Mouse (Mus musculus) C2C12 (cell line): ENCODE measurements at regions not wholly inside any gene's neighbourhood (a gene's known extent, or its start where the extent isn't known, plus 50 kb on each side); places are given as distances from the start of the nearest gene placed in this dataset.

Experiments used
- H3K27me3 ChIP-seq: one replicate; pipeline ENCODE4 v1.6.1; 2011; ENCODE audit not compliant: control insufficient read depth, insufficient read depth, insufficient read length
- H3K36me3 ChIP-seq: one replicate; pipeline ENCODE4 v1.6.1; 2011; ENCODE audit not compliant: control insufficient read depth, insufficient read depth
- H3K4me3 ChIP-seq: one replicate; pipeline ENCODE4 v1.5.1; 2011; ENCODE audit warnings: mild to moderate bottlenecking, control low read depth; ENCODE audit not compliant: poor library complexity, insufficient read depth, severe bottlenecking
- H3K79me2 ChIP-seq: one replicate; pipeline ENCODE4 v1.6.1; 2011; ENCODE audit not compliant: control insufficient read depth, insufficient read depth
- H3K79me3 ChIP-seq: one replicate; pipeline ENCODE4 v1.6.1; 2011; ENCODE audit warnings: low read depth, control low read depth
- H3ac ChIP-seq: one replicate; pipeline ENCODE3; 2011; ENCODE audit warnings: low read depth; ENCODE audit not compliant: control insufficient read depth, insufficient read length
- CEBPB ChIP-seq: IDR thresholded peaks from one replicate; pipeline ENCODE4 v1.6.1; 2011; ENCODE audit warnings: low read depth, mild to moderate bottlenecking, control low read depth, moderate library complexity
- CTCF ChIP-seq: IDR thresholded peaks from one replicate; pipeline ENCODE4 v1.5.1; 2011; ENCODE audit not compliant: control insufficient read depth, insufficient read depth, insufficient read length
- FOSL1 ChIP-seq: IDR thresholded peaks from one replicate; pipeline ENCODE4 v1.8.0; 2011; ENCODE audit warnings: mild to moderate bottlenecking, low read length; ENCODE audit not compliant: poor library complexity, insufficient read depth, severe bottlenecking
- MAX ChIP-seq: IDR thresholded peaks from one replicate; pipeline ENCODE4 v1.6.1; 2011; ENCODE audit warnings: mild to moderate bottlenecking, control low read depth
- MYOD1 ChIP-seq: IDR thresholded peaks from one replicate; pipeline ENCODE4 v1.6.1; 2011; ENCODE audit warnings: low read depth; ENCODE audit not compliant: control insufficient read depth, insufficient read length
- MYOG ChIP-seq: IDR thresholded peaks from one replicate; pipeline ENCODE4 v1.6.1; 2011; ENCODE audit not compliant: control insufficient read depth, insufficient read length; ENCODE audit errors: extremely low read depth
- USF1 ChIP-seq: IDR thresholded peaks from one replicate; pipeline ENCODE4 v1.6.1; 2011; ENCODE audit warnings: low read depth, mild to moderate bottlenecking, control low read depth, moderate library complexity

DNA sequence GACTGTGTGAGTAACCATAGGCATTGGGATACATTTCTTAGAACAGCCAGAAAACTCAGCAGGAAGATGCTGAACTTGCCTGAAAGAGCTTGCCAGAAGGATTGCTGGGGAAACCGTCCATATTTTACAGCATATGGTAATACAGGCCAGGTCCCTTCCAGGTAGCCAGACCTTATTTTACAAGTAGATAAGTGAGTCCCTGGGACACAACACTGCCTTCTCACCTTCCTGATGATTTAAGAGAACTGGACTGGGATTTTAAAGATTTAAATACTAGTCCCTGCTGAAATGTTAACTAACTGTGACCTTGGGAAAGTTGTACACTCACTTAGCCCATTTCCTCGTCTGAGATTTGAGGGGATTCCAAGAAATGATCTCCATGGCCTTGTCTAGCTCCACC is 302.9 kb downstream of the Flrt2 start:
- TF ChIP-seq MAX (no peak), CTCF (no peak), MYOD1 (no peak), USF1 (no peak), CEBPB (no peak), MYOG (no peak), FOSL1 (no peak)
- Histone ChIP-seq H3K36me3 (no peaks in the 10 kb centered on the region), H3K27me3 (no peaks in the 10 kb centered on the region), H3ac (no peak overlapping the region), H3K79me3 (no peaks in the 10 kb centered on the region), H3K4me3 (no peak overlapping the region), H3K79me2 (no peaks in the 10 kb centered on the region)

DNA sequence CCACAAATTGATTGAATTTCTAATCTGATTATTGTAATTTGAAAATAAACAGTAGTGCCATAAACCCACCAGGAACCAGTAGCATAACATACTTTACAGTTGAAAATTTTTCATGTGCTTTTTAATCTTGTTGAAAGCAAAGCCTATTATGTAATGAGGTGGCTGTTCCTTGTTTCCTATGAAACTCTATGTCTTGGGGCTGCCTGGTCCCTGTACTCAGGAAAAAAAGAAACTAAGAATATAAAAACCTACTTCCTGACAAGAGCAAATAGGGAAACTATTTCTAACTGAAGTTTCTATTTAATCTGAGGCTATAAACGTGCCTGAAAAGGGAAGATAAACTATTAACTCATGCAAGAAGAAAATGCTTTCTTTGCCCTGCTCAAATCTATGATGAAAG is 338.2 kb downstream of the Flrt2 start:
- no peaks in the 10 kb centered on the region for H3K79me3 ChIP-seq
- H3K36me3 ChIP-seq = no peaks in the 10 kb centered on the region
- no peaks in the 10 kb centered on the region for H3K79me2 ChIP-seq
- no peak overlapping the region for H3ac ChIP-seq
- TF ChIP-seq FOSL1 (no peak), CTCF (no peak), CEBPB (no peak), MYOG (no peak), MYOD1 (no peak), MAX (no peak)
- H3K27me3 ChIP-seq = no peaks in the 10 kb centered on the region
- no peak overlapping the region for H3K4me3 ChIP-seq

DNA sequence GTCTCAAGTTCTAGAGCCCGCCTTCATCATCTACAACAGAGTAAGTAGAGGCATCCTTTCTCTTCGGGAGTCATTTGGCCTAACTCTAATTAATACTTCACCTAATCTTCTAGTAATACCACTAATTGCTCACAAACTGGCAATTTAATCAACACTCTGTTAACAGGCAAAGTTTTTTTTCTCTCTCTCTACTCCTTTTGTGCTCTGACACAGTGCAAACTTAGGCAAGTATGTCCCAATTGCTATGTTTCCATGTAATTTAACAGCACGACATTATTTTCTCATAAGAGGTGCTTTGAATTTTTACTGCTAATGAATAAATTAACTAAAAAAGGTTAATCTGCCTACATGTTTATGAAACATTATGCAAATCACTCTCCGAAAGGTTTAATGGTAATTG is 383.3 kb downstream of the Flrt2 start:
- H3K79me2 ChIP-seq = no peaks in the 10 kb centered on the region
- no peaks in the 10 kb centered on the region for H3K36me3 ChIP-seq
- H3K27me3 ChIP-seq = no peaks in the 10 kb centered on the region
- no peak overlapping the region for H3K4me3 ChIP-seq
- H3K79me3 ChIP-seq = no peaks in the 10 kb centered on the region
- H3ac ChIP-seq = no peak overlapping the region
- TF ChIP-seq FOSL1 = no peak
- TF ChIP-seq CEBPB = no peak
- TF ChIP-seq CTCF = no peak
- TF ChIP-seq MYOG = no peak
- no peak for TF ChIP-seq USF1
- no peak for TF ChIP-seq MYOD1
- no peak for TF ChIP-seq MAX

DNA sequence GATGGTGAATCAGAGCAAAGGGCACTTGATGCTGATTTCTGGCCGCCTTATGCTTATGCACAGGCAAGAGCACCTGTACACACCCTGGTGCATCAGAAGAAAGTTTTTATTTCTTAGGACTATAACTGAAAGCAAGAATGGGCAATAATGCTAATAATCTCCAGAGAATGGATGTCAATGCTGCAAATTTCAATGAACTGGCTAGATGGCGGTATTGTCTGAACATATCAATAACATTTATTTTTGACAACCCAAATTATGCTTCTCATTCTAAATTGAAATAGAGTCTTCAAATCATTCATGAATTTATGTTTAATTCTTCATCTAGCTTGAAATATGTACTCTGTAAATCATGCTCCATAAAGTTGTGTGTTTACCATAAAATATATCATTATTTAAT is 399.0 kb downstream of the Flrt2 start:
- no peaks in the 10 kb centered on the region for H3K36me3 ChIP-seq
- TF ChIP-seq CTCF = no peak
- H3K79me2 ChIP-seq = no peaks in the 10 kb centered on the region
- H3K79me3 ChIP-seq = no peaks in the 10 kb centered on the region
- H3K4me3 ChIP-seq = no peak overlapping the region
- H3ac ChIP-seq = no peak overlapping the region
- no peaks in the 10 kb centered on the region for H3K27me3 ChIP-seq

DNA sequence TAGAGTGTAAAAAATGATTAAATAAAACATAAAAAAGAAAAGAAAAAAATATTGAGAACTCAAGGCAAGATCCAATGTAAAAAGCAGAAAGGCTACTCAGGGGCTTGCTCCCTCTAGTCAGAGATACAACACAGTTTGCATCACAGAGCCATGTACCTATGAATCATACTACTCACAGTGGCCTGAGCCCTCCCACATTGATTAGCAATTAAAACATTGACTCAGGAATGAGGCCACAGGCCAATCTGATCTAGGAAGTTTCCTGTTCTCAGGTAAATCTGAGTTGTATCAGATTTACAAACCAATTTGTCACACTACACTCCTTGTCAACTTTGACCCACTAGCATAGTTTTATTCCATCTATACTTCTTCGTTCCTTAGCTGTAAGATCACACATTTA is 414.2 kb downstream of the Flrt2 start:
- no peaks in the 10 kb centered on the region for H3K79me3 ChIP-seq
- no peak overlapping the region for H3ac ChIP-seq
- H3K27me3 ChIP-seq = no peaks in the 10 kb centered on the region
- H3K4me3 ChIP-seq = no peak overlapping the region
- no peaks in the 10 kb centered on the region for H3K79me2 ChIP-seq
- H3K36me3 ChIP-seq = no peaks in the 10 kb centered on the region
- TF ChIP-seq MYOD1 = no peak
- no peak for TF ChIP-seq USF1
- TF ChIP-seq FOSL1 = no peak
- no peak for TF ChIP-seq MYOG
- no peak for TF ChIP-seq CTCF

DNA sequence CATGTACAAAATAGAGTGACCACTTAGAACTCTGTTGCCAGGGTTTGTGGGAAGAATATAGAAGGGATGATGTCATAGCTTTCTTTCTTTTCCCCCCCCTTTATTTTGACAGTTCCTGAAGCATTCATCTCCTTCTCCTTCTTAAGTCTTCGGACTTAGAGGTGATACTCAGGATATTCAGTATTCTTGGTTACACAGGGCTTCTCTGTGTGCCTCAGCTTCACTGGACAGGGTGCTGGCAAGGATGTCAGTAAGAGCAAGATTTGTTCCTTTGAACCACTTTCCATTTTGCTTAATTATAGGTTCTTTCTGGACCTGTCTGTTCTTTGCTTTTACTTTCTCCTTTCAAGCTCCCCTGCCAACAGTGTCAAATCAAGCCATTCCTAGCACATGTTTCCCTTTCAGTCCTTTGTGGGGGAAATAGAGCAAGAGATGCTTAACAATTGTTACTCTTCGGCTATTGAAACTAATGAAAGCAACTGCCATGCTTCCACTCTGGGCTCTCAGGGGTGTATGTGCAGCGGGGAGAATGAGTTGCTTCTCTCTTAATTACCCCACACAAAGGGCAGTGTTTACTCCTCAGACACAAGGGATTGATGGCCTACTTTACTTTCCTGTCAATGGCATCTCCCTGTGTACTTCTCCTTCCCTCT is 422.8 kb downstream of the Flrt2 start:
- no peak for TF ChIP-seq USF1
- no peak for TF ChIP-seq MYOG
- TF ChIP-seq FOSL1 = no peak
- no peak for TF ChIP-seq MAX
- TF ChIP-seq CTCF = no peak
- TF ChIP-seq CEBPB = no peak
- no peak for TF ChIP-seq MYOD1
- H3K79me3 ChIP-seq = no peaks in the 10 kb centered on the region
- H3K79me2 ChIP-seq = no peaks in the 10 kb centered on the region
- no peaks in the 10 kb centered on the region for H3K36me3 ChIP-seq
- no peaks in the 10 kb centered on the region for H3K27me3 ChIP-seq
- no peak overlapping the region for H3K4me3 ChIP-seq
- no peak overlapping the region for H3ac ChIP-seq

DNA sequence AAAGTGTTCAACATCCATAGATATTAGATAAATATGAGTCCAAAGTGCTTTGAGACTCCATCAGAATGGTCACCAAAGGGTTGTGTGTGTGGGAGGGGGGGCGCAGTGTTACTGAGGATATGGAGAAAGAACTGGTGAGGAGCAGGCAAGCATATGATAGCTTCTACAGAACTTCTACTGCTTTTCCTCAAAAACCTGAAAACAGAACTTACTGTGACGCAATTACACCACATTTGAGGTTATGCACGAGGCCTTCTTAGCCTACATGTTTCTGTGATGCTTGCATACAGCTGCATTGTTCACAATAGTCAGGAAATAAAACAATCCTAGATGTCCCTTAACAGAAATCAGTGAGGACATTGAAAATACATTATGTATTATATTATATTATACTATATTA is 425.5 kb downstream of the Flrt2 start:
- TF ChIP-seq CTCF (no peak), CEBPB (no peak), MYOG (no peak), FOSL1 (no peak), USF1 (no peak), MYOD1 (no peak), MAX (no peak)

More for the DNA sequence above, 425.5 kb downstream of the Flrt2 start:
- no peak overlapping the region for H3ac ChIP-seq
- H3K79me2 ChIP-seq = no peaks in the 10 kb centered on the region
- no peak overlapping the region for H3K4me3 ChIP-seq
- no peaks in the 10 kb centered on the region for H3K27me3 ChIP-seq
- H3K79me3 ChIP-seq = no peaks in the 10 kb centered on the region
- H3K36me3 ChIP-seq = no peaks in the 10 kb centered on the region
